Mouse (Mus musculus): Measurements from ENCODE around the gene Khdc1b. TPM values are rescaled to one million over a fixed set of nuclear protein-coding genes. Genes with fewer than 3 reads are reported as not detected.

The Khdc1b gene
- polyA plus RNA-seq (2012; ENCODE audit: low replicate concordance): not detected in 2 replicates

DNA sequence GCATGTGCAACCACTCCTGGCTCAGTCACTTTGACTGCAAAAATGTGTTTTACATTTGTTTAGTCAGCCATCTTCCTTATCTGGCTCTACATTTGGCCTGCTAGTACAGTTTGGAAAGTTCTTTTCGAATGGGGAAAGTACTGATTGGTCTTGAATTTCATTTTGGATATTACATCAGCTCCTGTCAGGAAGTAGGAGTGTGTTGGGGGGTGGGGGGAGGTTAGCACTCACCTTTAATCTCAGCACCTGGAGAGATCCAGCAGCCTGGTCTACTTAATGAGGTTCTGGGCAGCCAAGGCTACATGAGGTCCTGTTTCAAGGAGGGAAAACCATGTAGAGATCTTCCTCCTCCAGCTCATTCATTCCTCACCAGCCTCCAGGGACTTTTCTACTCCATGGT is at the start of gene Khdc1b:
Khdc1b (plus strand) TSS at position 301 of the 400 bp plus-strand sequence.

DNA sequence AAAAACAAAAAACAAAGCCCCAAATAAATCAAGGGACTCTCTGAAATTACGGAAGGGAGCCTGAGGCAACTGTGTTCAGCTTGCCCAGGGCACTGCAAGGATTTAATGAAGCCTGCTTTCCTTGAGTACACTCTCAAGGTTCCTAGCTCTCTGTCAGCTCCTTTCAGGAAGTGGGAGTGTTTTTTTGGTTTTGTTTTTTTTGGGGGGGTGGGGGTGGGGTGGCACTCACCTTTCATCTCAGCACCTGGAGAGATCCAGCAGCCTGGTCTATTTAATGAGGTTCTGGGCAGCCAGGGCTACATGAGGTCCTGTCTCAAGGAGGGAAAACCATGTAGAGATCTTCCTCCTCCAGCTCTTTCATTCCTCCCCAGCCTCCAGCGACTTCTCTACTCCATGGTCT is 34.0 kb upstream of the Khdc1b start, which contains the start of gene Khdc1a:
Khdc1a (plus strand) TSS at position 301 of the 400 bp plus-strand sequence.

DNA sequence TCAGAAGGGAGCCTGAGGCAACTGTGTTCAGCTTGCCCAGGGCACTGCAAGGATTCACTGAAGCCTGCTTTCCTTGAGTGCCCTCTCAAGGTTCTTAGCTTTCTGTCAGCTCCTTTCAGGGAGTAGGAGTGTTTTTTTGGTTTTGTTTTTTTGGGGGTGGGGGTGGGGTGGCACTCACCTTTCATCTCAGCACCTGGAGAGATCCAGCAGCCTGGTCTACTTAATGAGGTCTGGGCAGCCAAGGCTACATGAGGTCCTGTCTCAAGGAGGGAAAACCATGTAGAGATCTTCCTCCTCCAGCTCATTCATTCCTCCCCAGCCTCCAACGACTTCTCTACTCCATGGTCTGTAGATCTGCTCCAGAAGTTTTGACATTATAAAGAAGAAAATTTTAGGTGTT is 15.3 kb upstream of the Khdc1b start, which contains the start of gene Khdc1c:
Khdc1c (plus strand) TSS at position 301 of the 400 bp plus-strand sequence.

Other genes starting within 250 kb of the Khdc1b start
- gene Tmem14a, start 165.0 kb upstream of the Khdc1b start, polyA plus RNA-seq (2012; ENCODE audit: low replicate concordance): 0.44 and 0.78 TPM in 2 replicates
- not detected in 2 replicates for gene Gsta3, start 143.0 kb upstream of the Khdc1b start, polyA plus RNA-seq (2012; ENCODE audit: low replicate concordance)
- gene Khdc1a, start 33.9 kb upstream of the Khdc1b start, polyA plus RNA-seq (2012; ENCODE audit: low replicate concordance): not detected in 2 replicates
- not detected in 2 replicates for gene Khdc1c, start 15.2 kb upstream of the Khdc1b start, polyA plus RNA-seq (2012; ENCODE audit: low replicate concordance)